Mouse (Mus musculus) erythroblast, adult 5-6 weeks (primary cell): ENCODE data around the gene Tsen54. TPM values are rescaled to one million over a fixed set of nuclear protein-coding genes. Genes with fewer than 3 reads are reported as not detected.
"Not testable (repeated sequence)": the region's sequence is repeated elsewhere in the genome, so short reads cannot be mapped to it uniquely, and the experiment has no call there.

ENCODE experiments used
- ATAC-seq: replicated peaks from 2 replicates; pipeline ENCODE4 v1.8.0; 2016; ENCODE audit warnings: moderate number of reproducible peaks, mild to moderate bottlenecking, moderate TSS enrichment, inconsistent platforms; ENCODE audit not compliant: poor library complexity, low FRiP score, severe bottlenecking
- total RNA-seq, 2 experiments: library from RNA; stranded (forward) in 1 of 2; stranded (reverse) in 1 of 2; fragments of 150-400 nt in 1 of 2; fragments of 200-764, 138-1000 nt in 1 of 2; gene quantifications; 2 replicates each; pipeline versions ENCODE4 v1.2.3 to v1.2.4; 2015 to 2017; ENCODE audit warnings: low replicate concordance in 2 of 2

Tsen54 gene
- total RNA-seq, 2 experiments from 2014 or later, result 2.2 to 5.6 TPM

DNA sequence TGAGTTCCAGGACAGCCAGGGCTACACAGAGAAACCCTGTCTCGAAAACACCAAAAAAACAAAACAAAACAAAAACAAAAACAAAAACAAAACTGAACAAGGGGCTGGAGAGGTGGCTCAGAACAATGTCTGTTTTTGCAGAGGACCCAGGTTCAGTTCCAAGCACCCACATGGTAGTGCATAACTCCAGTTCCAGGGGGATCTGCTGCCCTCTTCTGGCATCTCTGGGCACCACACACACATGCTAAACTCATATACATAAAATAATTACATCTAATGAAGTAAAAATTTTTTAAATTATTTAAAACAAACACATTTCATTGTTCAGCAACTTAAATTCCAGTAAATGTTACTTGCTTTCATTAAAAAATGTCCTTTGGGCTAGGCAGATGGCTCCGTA lies 31.3 kb downstream of the Tsen54 start:
- ATAC-seq, result no peak

GRCm38 (mm10) chr11:115854674-115855073 lies 40.1 kb downstream of the Tsen54 start:
- ATAC-seq, result no peak

GRCm38 (mm10) chr11:115857146-115857545 lies 42.6 kb downstream of the Tsen54 start:
- ATAC-seq, result not testable (repeated sequence)

DNA sequence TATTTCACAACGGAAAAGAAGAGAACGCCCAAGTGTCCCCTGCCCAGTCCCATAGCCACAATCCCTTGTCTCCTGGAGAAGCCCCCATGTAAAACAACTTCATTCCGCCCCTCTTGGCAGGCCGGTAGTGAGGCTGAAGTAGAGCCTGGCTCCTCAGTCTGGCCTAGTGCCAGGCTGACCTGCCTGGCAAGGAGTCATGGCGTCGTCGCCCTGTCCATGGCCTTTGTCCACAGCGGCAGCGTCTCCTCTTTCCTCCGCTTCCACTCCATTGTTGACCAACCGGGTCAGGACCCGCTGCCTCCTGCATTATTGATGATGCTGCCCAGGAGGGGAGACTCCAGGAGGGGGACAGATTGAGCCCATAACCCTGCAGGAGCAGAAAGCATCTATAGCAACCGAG lies 43.4 kb downstream of the Tsen54 start:
- ATAC-seq, result no peak

GRCm38 (mm10) chr11:115858354-115858753 lies 43.8 kb downstream of the Tsen54 start, which contains the start of gene Myo15b:
TSS of gene Myo15b (plus strand) at chr11:115858406.
- ATAC-seq, result no peak

GRCm38 (mm10) chr11:115859143-115859945 lies 44.8 kb downstream of the Tsen54 start:
- peak; percentile 24; the same call in 1 of the 2 replicates for ATAC-seq

DNA sequence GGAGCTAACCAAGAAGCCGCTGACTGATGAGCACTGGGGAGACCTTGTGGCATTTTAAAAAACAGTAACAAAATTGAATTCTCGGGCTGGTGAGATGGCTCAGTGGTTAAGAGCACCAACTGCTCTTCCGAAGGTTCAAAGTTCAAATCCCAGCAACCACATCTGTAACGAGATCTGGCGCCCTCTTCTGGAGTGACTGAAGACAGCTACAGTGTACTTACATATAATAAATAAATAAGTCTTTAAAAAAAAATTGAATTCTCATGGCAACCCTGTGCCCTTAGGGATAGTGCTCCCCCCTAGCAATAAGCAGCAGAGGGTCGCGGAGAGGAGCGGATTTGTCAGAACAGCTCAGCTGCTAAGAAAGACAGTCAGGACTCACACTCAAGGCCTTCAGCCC lies 49.4 kb downstream of the Tsen54 start:
- no peak for ATAC-seq

DNA sequence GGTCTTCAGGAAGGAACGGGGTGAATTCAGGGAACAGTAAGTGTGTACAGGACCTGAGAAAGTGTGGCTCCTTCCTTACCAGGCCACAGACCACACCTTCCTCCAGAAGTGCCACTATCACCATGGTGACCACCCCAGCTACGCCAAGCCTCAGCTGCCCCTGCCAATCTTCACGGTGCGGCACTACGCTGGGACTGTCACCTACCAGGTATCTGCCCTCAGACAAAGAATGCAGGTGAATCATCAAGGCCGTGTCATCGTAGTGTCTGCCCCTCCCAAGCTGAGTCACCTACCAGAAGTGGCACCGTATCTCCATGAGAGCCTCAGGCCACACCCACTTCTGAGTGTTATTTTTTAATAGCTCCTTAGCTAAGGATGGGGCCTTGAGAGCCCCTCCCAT lies 54.9 kb downstream of the Tsen54 start:
- peak; percentile 48 for ATAC-seq

DNA sequence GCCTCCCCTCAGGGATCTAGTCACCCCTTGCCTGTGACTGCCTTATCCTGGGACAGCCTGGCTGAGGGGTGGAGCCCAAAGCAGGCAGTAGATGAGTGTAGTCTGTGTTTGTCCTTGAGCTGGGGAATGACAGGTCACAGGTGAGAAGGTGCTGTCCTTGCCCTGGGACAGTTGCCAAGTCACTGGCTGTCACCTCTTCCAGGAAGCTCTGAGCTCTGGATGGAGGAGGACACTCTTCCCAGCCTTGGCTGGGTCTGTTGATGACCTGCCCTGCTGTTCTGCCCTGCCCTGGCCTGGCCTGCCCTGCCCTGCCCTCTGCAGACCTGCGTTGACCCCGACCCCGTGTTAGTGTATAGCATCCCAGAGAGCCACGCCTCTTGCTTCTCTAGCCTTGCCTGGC lies 57.9 kb downstream of the Tsen54 start:
- ATAC-seq, result no peak

Other genes starting within 250 kb of the Tsen54 start
- gene Mrps7, start 210.8 kb upstream of the Tsen54 start, total RNA-seq (2015; ENCODE audit: low replicate concordance), result 4.8 and 14.2 TPM in 2 replicates
- 6.4 and 13.0 TPM in 2 replicates for gene Mrps7, start 210.8 kb upstream of the Tsen54 start, total RNA-seq (2017; ENCODE audit: low replicate concordance)
- 7.9 and 12.3 TPM in 2 replicates for gene Gga3, start 210.7 kb upstream of the Tsen54 start, total RNA-seq (2015; ENCODE audit: low replicate concordance)
- gene Gga3, start 210.7 kb upstream of the Tsen54 start, total RNA-seq (2017; ENCODE audit: low replicate concordance), result 12.8 and 18.4 TPM in 2 replicates
- gene Mif4gd, start 201.8 kb upstream of the Tsen54 start, total RNA-seq (2015; ENCODE audit: low replicate concordance), result 13.0 and 26.1 TPM in 2 replicates
- gene Mif4gd, start 201.8 kb upstream of the Tsen54 start, total RNA-seq (2017; ENCODE audit: low replicate concordance), result 10.3 and 11.9 TPM in 2 replicates
- gene Slc25a19, start 186.4 kb upstream of the Tsen54 start, total RNA-seq (2015; ENCODE audit: low replicate concordance), result 1.7 and 5.0 TPM in 2 replicates
- gene Slc25a19, start 186.4 kb upstream of the Tsen54 start, total RNA-seq (2017; ENCODE audit: low replicate concordance), result 7.4 and 22.4 TPM in 2 replicates
- gene Grb2, start 106.1 kb upstream of the Tsen54 start, total RNA-seq (2015; ENCODE audit: low replicate concordance), result 27.4 and 34.4 TPM in 2 replicates
- gene Grb2, start 106.1 kb upstream of the Tsen54 start, total RNA-seq (2017; ENCODE audit: low replicate concordance), result 12.0 and 21.9 TPM in 2 replicates
- 5.6 and 8.5 TPM in 2 replicates for gene Tmem94, start 49.3 kb upstream of the Tsen54 start, total RNA-seq (2015; ENCODE audit: low replicate concordance)
- 8.7 and 13.5 TPM in 2 replicates for gene Tmem94, start 49.3 kb upstream of the Tsen54 start, total RNA-seq (2017; ENCODE audit: low replicate concordance)
- gene Caskin2, start 1.1 kb upstream of the Tsen54 start, total RNA-seq (2015; ENCODE audit: low replicate concordance), result 4.0 and 4.8 TPM in 2 replicates
- 2.0 and 3.1 TPM in 2 replicates for gene Caskin2, start 1.1 kb upstream of the Tsen54 start, total RNA-seq (2017; ENCODE audit: low replicate concordance)
- 3.3 and 5.4 TPM in 2 replicates for gene Llgl2, start 9.3 kb downstream of the Tsen54 start, total RNA-seq (2015; ENCODE audit: low replicate concordance)
- 0.34 TPM in 1 of 2 replicates, not detected in the other for gene Llgl2, start 9.3 kb downstream of the Tsen54 start, total RNA-seq (2017; ENCODE audit: low replicate concordance)
- gene Myo15b, start 43.7 kb downstream of the Tsen54 start, total RNA-seq (2015; ENCODE audit: low replicate concordance), result not detected in 2 replicates
- not detected in 2 replicates for gene Myo15b, start 43.7 kb downstream of the Tsen54 start, total RNA-seq (2017; ENCODE audit: low replicate concordance)
- gene Smim5, start 85.2 kb downstream of the Tsen54 start, total RNA-seq (2015; ENCODE audit: low replicate concordance), result 14.2 and 17.9 TPM in 2 replicates
- 17.1 and 19.2 TPM in 2 replicates for gene Smim5, start 85.2 kb downstream of the Tsen54 start, total RNA-seq (2017; ENCODE audit: low replicate concordance)
- gene Smim6, start 97.3 kb downstream of the Tsen54 start, total RNA-seq (2015; ENCODE audit: low replicate concordance), result 7.5 and 7.9 TPM in 2 replicates
- 0.26 and 1.5 TPM in 2 replicates for gene Smim6, start 97.3 kb downstream of the Tsen54 start, total RNA-seq (2017; ENCODE audit: low replicate concordance)
- 3.6 and 6.3 TPM in 2 replicates for gene Sap30bp, start 118.6 kb downstream of the Tsen54 start, total RNA-seq (2015; ENCODE audit: low replicate concordance)
- gene Sap30bp, start 118.6 kb downstream of the Tsen54 start, total RNA-seq (2017; ENCODE audit: low replicate concordance), result 75.6 and 96.5 TPM in 2 replicates
- gene Recql5, start 118.8 kb downstream of the Tsen54 start, total RNA-seq (2015; ENCODE audit: low replicate concordance), result 6.3 and 8.3 TPM in 2 replicates
- 15.3 and 31.6 TPM in 2 replicates for gene Recql5, start 118.8 kb downstream of the Tsen54 start, total RNA-seq (2017; ENCODE audit: low replicate concordance)
- gene Itgb4, start 160.0 kb downstream of the Tsen54 start, total RNA-seq (2015; ENCODE audit: low replicate concordance), result not detected in 2 replicates
- gene Itgb4, start 160.0 kb downstream of the Tsen54 start, total RNA-seq (2017; ENCODE audit: low replicate concordance), result not detected in 2 replicates
- gene Galk1, start 198.0 kb downstream of the Tsen54 start, total RNA-seq (2015; ENCODE audit: low replicate concordance), result 1.5 and 4.8 TPM in 2 replicates
- gene Galk1, start 198.0 kb downstream of the Tsen54 start, total RNA-seq (2017; ENCODE audit: low replicate concordance), result 3.6 and 4.5 TPM in 2 replicates
- gene H3f3b, start 213.2 kb downstream of the Tsen54 start, total RNA-seq (2015; ENCODE audit: low replicate concordance), result 366 and 401 TPM in 2 replicates
- 384 and 542 TPM in 2 replicates for gene H3f3b, start 213.2 kb downstream of the Tsen54 start, total RNA-seq (2017; ENCODE audit: low replicate concordance)
- 4.2 and 6.9 TPM in 2 replicates for gene Unk, start 215.6 kb downstream of the Tsen54 start, total RNA-seq (2015; ENCODE audit: low replicate concordance)
- 7.9 and 17.3 TPM in 2 replicates for gene Unk, start 215.6 kb downstream of the Tsen54 start, total RNA-seq (2017; ENCODE audit: low replicate concordance)